Mouse (Mus musculus) embryonic fibroblast, embryonic 13.5 days (primary cell): ENCODE results near the gene Saysd1. TPM values are rescaled to one million over a fixed set of nuclear protein-coding genes. Genes with fewer than 3 reads are reported as not detected.
A peak's percentile ranks its signal among the peaks of the same experiment; 100 is the strongest.

Experiments used
- H3K27ac ChIP-seq: 2 replicates; pipeline ENCODE4 v1.5.1; 2012; ENCODE audit warnings: low read length, control low read depth, inconsistent platforms; ENCODE audit not compliant: insufficient read depth
- H3K4me1 ChIP-seq: 2 replicates; pipeline ENCODE4 v1.6.1; 2011; ENCODE audit warnings: low read length; ENCODE audit not compliant: control insufficient read depth, insufficient read depth
- H3K4me3 ChIP-seq: 2 replicates; pipeline ENCODE4 v1.5.1; 2011; ENCODE audit warnings: mild to moderate bottlenecking, control low read depth, low read length; ENCODE audit not compliant: insufficient read depth
- CTCF ChIP-seq: IDR thresholded peaks from 2 replicates; pipeline ENCODE4 v1.5.1; 2011; ENCODE audit warnings: mild to moderate bottlenecking, control low read depth, low read length, moderate library complexity, borderline replicate concordance; ENCODE audit not compliant: insufficient read depth
- POLR2A ChIP-seq: IDR thresholded peaks from 2 replicates; pipeline ENCODE4 v1.6.1; 2011; ENCODE audit warnings: low read depth, mild to moderate bottlenecking, control low read depth, low read length, moderate library complexity
- polyA plus RNA-seq: library from polyadenylated mRNA; stranded (reverse); fragments of >200 nt; gene quantifications from 2 replicates; pipeline ENCODE4 v1.2.4, GENCODE M21; 2011; ENCODE audit warnings: low read depth; ENCODE audit not compliant: missing spikeins, insufficient read length

Saysd1 gene
- polyA plus RNA-seq, 1 experiment: 7.5 TPM

DNA sequence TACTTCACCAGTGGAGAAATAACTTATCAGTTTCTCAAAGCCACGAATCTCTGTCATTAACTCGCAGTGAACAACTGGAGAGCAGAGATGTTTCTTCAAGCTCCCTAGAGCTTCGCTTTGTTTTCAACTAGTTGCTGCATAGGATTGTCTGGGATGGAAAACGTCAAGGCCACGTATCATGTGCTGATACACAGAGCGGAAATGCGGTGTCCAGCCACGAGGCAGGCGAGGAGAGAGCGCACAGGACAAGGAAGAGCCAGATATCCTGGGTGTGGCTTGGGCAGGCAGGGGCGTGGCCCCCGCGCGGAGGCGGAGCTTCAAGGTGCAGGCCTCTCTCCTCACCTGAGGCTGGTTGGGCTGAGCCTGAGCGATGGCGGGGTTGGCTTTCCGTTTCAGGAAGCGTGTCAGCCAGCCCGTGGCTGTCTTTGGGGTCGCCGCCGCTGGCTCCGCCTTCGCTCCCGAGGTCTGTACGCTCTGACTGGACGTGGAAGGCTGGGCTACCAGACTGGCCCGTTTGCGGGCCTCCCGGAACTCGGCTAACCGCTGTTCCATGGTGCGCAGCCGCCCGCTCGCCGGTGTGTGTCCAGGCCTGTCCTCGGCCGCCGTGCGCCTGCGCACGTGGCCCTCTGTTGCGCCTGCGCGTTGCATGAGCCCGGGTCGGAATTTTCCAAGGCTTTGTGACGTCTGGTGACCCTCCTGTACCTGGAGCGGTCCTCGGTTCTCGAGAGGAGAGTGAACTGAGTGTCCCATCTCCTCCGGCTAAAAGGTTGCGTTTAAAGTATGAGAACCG, 55.6 kb downstream of the Saysd1 start:
- TF ChIP-seq CTCF: no peak
- peak; percentile 86 for TF ChIP-seq POLR2A
- H3K27ac ChIP-seq: peak overlapping the region; percentile 87
- peak overlapping the region; percentile 37 for H3K4me3 ChIP-seq
- 0 out of 2 replicates have a peak, but pooled peaks cover 5% of the 10 kb centered on the region for H3K4me1 ChIP-seq

DNA sequence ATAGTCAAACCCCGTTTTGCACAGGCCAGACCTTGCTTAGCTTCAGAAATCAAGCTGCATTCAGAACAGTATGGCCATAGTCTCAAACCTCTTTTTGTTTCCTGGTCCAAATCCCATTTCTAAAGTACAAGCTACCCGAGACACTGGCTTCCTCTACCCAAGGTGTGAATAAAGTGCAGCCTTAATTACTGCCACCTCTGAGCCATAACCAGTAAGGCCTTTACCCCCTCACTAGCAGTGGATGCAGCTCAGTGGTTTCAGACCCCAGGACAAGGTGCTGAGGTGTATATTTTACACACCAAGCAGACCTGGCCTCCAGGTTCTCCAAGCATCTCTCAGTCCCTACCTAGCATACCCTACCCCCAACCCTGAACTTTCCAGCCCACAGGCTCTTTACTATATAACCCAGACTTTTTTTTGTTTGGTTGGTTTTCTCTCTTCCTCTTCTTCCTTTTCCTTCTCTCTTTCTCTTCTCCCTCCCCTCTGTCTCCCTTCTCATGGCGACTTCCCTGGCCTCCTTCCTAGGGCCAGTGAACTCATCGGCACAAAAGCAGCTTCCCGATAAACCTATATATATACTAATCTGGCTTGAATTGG, 56.3 kb downstream of the Saysd1 start:
- TF ChIP-seq POLR2A: 0 out of 2 replicates have a peak, but pooled peaks have one; percentile 6
- TF ChIP-seq CTCF: no peak
- 0 out of 2 replicates have a peak, but pooled peaks cover 5% of the 10 kb centered on the region for H3K4me1 ChIP-seq
- H3K27ac ChIP-seq: peak overlapping the region; percentile 87
- H3K4me3 ChIP-seq: peak overlapping the region; percentile 37

DNA sequence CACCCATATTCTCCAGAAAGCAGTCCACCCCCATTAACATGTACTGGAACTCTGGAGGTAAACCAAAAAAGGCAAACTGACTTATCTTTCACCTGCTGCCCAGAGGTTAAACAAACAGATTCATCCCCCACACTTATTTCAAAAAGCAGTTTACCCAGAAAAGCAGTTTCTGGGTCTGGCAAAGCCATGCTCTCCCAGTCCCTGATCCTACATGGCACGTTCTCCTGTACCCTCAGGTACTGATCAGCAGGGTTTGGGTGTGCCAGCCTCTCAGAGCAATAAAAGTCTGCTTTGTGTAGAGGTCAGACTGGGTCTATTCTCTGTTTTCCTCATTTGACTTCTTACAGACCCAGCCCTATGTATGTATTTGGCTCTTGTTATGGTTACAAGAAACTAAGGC, 57.2 kb downstream of the Saysd1 start:
- 0 out of 2 replicates have a peak, but pooled peaks cover 5% of the 10 kb centered on the region for H3K4me1 ChIP-seq
- no peak overlapping the region for H3K27ac ChIP-seq
- H3K4me3 ChIP-seq: no peak overlapping the region
- TF ChIP-seq POLR2A (no peak), CTCF (no peak)

DNA sequence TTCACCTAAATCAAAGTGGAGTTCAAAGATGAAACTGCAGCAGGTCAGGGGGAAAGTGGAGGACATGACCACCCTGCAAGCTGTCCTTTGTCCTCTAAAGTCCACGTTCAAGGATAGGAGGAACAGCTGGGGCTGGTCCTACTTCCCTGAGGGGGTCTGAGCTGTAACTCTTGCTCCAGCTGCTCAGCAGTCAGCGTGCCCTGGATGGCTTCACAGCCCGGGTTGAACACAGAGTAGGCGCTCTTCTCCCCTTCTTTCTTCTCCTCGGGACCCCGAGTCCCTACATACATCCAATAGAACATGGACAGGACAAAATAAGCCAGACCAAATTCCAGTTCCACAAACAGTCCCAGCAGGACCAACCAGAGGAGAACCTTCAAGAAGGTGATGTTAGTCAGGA, 61.2 kb downstream of the Saysd1 start:
- Histone ChIP-seq H3K27ac (no peak overlapping the region), H3K4me3 (no peak overlapping the region), H3K4me1 (peaks cover 7% of the 10 kb centered on the region)
- TF ChIP-seq CTCF (no peak), POLR2A (no peak)

DNA sequence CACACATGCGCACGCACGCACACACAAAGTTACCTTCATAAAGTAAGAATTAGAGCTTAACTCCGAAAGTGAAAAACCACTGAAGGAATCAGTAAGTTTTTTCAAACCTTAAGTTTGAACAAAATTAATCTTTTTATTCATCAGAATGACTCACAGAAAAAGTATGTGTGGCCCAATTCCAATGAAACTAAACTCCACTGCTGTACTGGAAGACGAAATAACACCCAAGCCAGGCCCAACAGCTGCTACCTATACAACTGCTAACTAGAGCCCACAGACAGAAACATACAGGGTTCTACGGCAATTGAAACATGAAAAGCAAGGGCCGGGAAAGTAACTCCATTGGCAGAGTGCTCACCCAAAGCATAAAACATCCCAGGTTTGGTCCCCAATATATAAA, 62.8 kb downstream of the Saysd1 start:
- Histone ChIP-seq H3K4me3 (no peak overlapping the region), H3K4me1 (peaks cover 2% of the 10 kb centered on the region), H3K27ac (peak overlapping the region; percentile 78)
- TF ChIP-seq CTCF (no peak), POLR2A (no peak)

DNA sequence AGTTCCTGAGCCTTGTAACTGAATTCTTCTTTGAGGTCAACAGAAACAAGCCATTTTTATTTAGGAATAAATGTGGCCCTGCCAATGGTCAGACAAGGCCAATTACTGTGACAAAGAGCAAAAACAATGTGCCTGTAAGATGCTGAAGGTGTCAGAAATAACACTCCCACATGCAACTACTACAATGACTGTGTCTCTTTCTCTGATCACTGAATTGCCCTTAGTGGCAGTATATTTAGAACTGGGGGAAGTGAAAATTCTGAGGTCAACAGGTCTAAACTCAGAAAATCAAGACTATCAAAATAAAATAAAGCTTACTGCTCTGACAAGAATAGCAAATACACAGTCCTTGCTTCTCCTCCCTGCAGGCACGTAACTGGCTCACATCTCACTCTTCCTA, 63.6 kb downstream of the Saysd1 start:
- Histone ChIP-seq H3K4me1 (peaks cover 2% of the 10 kb centered on the region), H3K27ac (no peak overlapping the region), H3K4me3 (no peak overlapping the region)
- no peak for TF ChIP-seq CTCF
- no peak for TF ChIP-seq POLR2A

DNA sequence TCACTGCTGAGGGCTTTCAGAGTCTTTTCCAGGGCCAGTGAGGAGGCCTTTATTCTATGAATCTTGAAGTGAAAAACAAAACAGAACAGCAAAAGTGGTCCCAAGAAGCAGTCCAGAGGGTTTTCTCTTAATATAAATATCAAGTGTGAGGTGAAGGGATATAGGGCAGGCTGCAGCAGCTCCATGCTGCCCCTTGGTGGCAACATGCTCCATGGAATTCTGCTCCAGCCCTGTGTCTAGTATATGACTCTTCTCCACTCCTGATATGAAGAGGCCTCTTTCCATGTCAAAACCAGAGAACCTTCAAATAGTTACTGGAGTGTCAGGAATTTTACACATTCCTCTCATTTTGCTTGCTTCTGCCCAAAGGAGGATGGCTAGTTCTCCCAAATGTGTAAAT, 67.7 kb downstream of the Saysd1 start:
- Histone ChIP-seq H3K4me3 (no peak overlapping the region), H3K4me1 (peaks cover 2% of the 10 kb centered on the region), H3K27ac (no peak overlapping the region)
- TF ChIP-seq CTCF (peak; percentile 73), POLR2A (no peak)

DNA sequence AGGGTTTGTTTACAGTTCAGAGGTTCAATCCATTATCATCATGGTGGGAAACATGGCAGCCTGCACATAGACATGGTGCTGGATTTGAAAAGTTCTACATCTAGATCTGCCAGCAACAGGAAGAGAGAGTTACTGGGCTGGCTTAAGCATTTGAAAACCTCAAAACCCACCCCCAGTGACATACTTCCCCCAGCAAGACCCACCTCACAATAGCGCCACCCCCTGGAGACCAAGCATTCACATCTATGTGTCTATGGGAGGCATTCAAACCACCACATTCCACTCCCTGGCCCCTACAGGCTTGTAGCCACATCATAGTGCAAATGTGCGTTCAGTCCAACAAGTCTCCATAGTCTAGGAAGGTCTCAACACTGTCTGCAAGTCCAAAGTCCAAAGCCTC, 70.0 kb downstream of the Saysd1 start:
- Histone ChIP-seq H3K4me3 (no peak overlapping the region), H3K27ac (no peak overlapping the region), H3K4me1 (no peaks in the 10 kb centered on the region)
- TF ChIP-seq CTCF (no peak), POLR2A (no peak)

DNA sequence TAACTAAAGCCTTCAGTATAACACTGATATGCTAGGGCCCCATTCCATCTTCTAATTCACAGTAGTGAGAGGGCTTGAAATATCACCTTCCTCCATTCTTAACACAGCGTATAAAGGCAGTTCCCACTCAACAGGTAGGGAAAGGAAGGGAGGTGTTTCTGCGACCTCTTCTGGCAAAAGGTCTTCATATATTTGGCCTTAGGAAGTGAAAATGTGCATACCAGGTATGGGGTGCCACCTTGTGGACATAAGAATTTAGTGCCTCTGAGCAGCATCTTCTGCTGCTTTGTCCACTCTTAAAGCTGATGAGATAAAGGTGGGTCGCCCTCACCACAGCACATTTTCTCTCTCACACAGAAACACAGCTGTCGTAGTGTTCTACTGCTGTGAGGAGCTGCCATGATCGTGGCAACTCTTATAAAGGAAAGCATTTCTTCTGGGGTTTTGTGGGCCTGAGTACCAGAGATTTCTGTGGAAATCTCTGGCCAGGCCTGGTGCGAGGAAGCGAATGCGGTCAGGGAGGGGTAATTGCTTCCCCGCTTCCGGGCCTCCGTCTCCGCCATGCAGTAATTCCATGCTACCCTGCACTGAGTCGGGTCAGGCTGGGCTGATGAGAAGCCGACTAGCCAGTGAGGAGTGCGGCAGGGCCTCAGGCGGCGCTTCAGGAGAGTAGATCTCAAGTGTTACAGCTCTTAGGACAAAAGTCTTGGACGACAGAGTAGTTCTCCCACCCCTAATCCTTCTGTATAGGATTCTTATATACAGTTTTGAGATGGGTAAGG, 70.8 kb downstream of the Saysd1 start:
- no peak overlapping the region for H3K27ac ChIP-seq
- TF ChIP-seq POLR2A (no peak), CTCF (0 out of 2 replicates have a peak, but pooled peaks have one; percentile 2)

DNA sequence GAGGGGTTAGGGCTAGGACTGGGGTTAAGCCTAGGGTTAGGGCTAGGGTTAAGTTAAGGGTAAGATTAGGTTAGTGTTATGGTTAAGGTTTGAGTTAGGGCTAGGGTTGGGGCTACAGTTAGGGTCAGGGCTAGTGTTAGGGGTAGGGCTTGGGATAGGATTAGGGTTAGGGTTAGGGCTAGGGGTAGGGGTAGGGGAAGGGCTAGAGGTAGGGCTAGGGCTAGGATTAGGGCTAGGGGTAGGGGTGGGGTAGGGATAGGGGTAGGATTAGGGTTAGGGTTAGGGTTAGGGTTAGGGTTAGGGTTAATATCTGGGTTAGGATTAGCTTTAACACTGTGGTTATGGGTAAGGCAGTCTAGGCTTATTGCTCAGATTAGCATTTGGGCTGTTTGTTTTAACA, 73.6 kb downstream of the Saysd1 start:
- no peak overlapping the region for H3K4me3 ChIP-seq
- no peak overlapping the region for H3K27ac ChIP-seq
- no peaks in the 10 kb centered on the region for H3K4me1 ChIP-seq
- no peak for TF ChIP-seq POLR2A
- no peak for TF ChIP-seq CTCF

More for the DNA sequence above, 70.8 kb downstream of the Saysd1 start:
- Histone ChIP-seq H3K4me3 (no peak overlapping the region), H3K4me1 (no peaks in the 10 kb centered on the region)
